Mouse (Mus musculus) right cerebral cortex, adult 18-20 months (tissue): ENCODE data around the gene Clec10a.

Experiments used
- DNase-seq: peaks from one replicate; pipeline ENCODE4 v3.0.0; 2022; ENCODE audit warnings: mixed read lengths

Clec10a gene

GRCm38 (mm10) chr11:70218741-70219470 lies 62.9 kb downstream of the Clec10a start:
- DNase-seq: no peak

- DNase-seq: no peak
Observed at GRCm38 (mm10) chr11:70219873-70220272, 63.9 kb downstream of the Clec10a start.

GRCm38 (mm10) chr11:70220323-70220722 lies 64.3 kb downstream of the Clec10a start:
- DNase-seq: no peak
